Mouse (Mus musculus): ENCODE results near the gene Kcna6.

GRCm38 (mm10) chr6:126773873-126774272, 33.4 kb upstream of the Kcna6 start:
- no peak for TF ChIP-seq POLR2A (IDR thresholded peaks at IDR 0.05; ENCODE audit: low read depth, low read length)
- TF ChIP-seq CTCF (IDR thresholded peaks at IDR 0.05; ENCODE audit: extremely low read depth, insufficient read length, insufficient replicate concordance, low read depth, low read length) = no peak

Measured in small intestine, adult 2 months (tissue).